Mouse (Mus musculus): ENCODE measurements around the gene Tmprss2.

Tmprss2 gene

GRCm38 (mm10) chr16:97582876-97583275, 28.1 kb downstream of the Tmprss2 start:
- DNase-seq: peak; percentile 67

- no peak for DNase-seq
Observed at GRCm38 (mm10) chr16:97569426-97569825, 41.6 kb downstream of the Tmprss2 start.

GRCm38 (mm10) chr16:97568662-97569061, 42.3 kb downstream of the Tmprss2 start:
- peak; percentile 71 for DNase-seq

- no peak for DNase-seq
Observed at GRCm38 (mm10) chr16:97544340-97544739, 66.7 kb downstream of the Tmprss2 start.

GRCm38 (mm10) chr16:97536859-97537258, 74.1 kb downstream of the Tmprss2 start:
- DNase-seq: no peak

- peak; percentile 57 for DNase-seq
Observed at GRCm38 (mm10) chr16:97535808-97536413, 75.1 kb downstream of the Tmprss2 start.

- peak; percentile 81 for DNase-seq
Observed at GRCm38 (mm10) chr16:97534876-97535461, 76.0 kb downstream of the Tmprss2 start.

GRCm38 (mm10) chr16:97534448-97534847, 76.5 kb downstream of the Tmprss2 start:
- no peak for DNase-seq

GRCm38 (mm10) chr16:97533751-97534150, 77.2 kb downstream of the Tmprss2 start:
- no peak for DNase-seq

- DNase-seq: no peak
Observed at GRCm38 (mm10) chr16:97533126-97533525, 77.9 kb downstream of the Tmprss2 start.

GRCm38 (mm10) chr16:97529241-97529640, 81.8 kb downstream of the Tmprss2 start:
- DNase-seq: no peak

- peak; percentile 62 for DNase-seq
Observed at GRCm38 (mm10) chr16:97523024-97523423, 88.0 kb downstream of the Tmprss2 start.

GRCm38 (mm10) chr16:97521983-97522382, 89.0 kb downstream of the Tmprss2 start:
- DNase-seq: no peak

GRCm38 (mm10) chr16:97516341-97516740, 94.7 kb downstream of the Tmprss2 start:
- DNase-seq: no peak
